Mouse (Mus musculus) kidney, adult 2 months (tissue): Measurements from ENCODE around the gene Timeless. TPM values are rescaled to one million over a fixed set of nuclear protein-coding genes. Genes with fewer than 3 reads are reported as not detected.

Experiments
- DNase-seq: peaks from one replicate; pipeline ENCODE4 v3.0.0; 2021
- H3K27ac ChIP-seq: fragments of 200-500 bp; 2 replicates; pipeline ENCODE4 v1.5.1; 2012; ENCODE audit warnings: low read depth, low read length, control low read depth, inconsistent platforms; ENCODE audit not compliant: insufficient read depth
- H3K27me3 ChIP-seq: fragments of 200-500 bp; replicated peaks from 2 replicates; pipeline ENCODE4 v1.6.1; 2012; ENCODE audit warnings: mild to moderate bottlenecking, moderate library complexity, low read length, inconsistent platforms; ENCODE audit not compliant: control insufficient read depth, insufficient read depth
- H3K36me3 ChIP-seq: fragments of 200-500 bp; 2 replicates; pipeline ENCODE4 v1.6.1; 2012; ENCODE audit warnings: mild to moderate bottlenecking, moderate library complexity, low read length, inconsistent platforms; ENCODE audit not compliant: control insufficient read depth, insufficient read depth
- H3K4me1 ChIP-seq: fragments of 200-500 bp; 2 replicates; pipeline ENCODE4 v1.6.1; 2011; ENCODE audit warnings: low read length; ENCODE audit not compliant: control insufficient read depth, insufficient read depth
- H3K4me3 ChIP-seq: fragments of 200-500 bp; 2 replicates; pipeline ENCODE4 v1.5.1; 2011; ENCODE audit warnings: mild to moderate bottlenecking, low read depth, low read length, control low read depth; ENCODE audit not compliant: insufficient read depth
- CTCF ChIP-seq: fragments of 200-500 bp; conservative IDR thresholded peaks from 2 replicates; pipeline ENCODE4 v1.5.1; 2011; ENCODE audit warnings: low read depth, mild to moderate bottlenecking, control low read depth, low read length, moderate library complexity, mixed read lengths; ENCODE audit not compliant: insufficient read depth, insufficient read length
- POLR2A ChIP-seq: fragments of 200-500 bp; IDR thresholded peaks from one replicate; pipeline ENCODE4 v1.6.1; 2011; ENCODE audit warnings: low read depth, low read length, control low read depth
- WGBS: fragments of 180-500 bp; shearing (Covaris S2); methylation state at CpG from one replicate; pipeline ENCODE4 v1.1.7; 2018; 5-methylcytosine and 5-hydroxymethylcytosine counted together
- polyA plus RNA-seq: library from polyadenylated mRNA; depleted of rRNA; stranded (reverse); fragments of >200 nt; gene quantifications from 2 replicates; pipeline ENCODE4 v1.2.3, GENCODE M21; 2012

The Timeless gene
- polyA plus RNA-seq, 1 experiment, result 3.8 TPM

DNA sequence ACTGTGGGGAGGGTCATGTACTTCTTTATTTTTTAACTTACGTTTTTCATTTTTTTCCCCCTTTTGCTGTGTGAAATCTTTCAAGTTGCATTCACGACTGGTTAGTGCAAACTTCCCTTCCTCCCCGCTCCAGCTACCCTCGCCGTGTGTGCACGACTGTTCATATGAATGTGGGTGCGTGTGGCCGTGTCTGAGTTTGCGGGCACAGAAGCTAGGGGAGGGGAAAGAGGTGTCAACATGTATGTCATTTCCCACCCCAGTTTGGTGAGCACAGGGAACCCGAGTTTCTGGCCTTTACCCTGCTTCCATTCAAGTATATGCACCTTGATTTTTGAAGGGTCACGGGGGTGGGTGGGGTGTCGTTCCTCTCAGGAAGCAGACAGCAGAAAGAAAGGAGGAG, 1.3 kb upstream of the Timeless start:
- 81% methylated on average over 12 of the region's 12 CpGs for WGBS
- Histone ChIP-seq H3K36me3 (no peaks in the 10 kb centered on the region), H3K27me3 (no peaks in the 10 kb centered on the region), H3K4me3 (no peak overlapping the region), H3K27ac (no peak overlapping the region), H3K4me1 (no peaks in the 10 kb centered on the region)
- TF ChIP-seq CTCF (no peak), POLR2A (no peak)
- no peak for DNase-seq

DNA sequence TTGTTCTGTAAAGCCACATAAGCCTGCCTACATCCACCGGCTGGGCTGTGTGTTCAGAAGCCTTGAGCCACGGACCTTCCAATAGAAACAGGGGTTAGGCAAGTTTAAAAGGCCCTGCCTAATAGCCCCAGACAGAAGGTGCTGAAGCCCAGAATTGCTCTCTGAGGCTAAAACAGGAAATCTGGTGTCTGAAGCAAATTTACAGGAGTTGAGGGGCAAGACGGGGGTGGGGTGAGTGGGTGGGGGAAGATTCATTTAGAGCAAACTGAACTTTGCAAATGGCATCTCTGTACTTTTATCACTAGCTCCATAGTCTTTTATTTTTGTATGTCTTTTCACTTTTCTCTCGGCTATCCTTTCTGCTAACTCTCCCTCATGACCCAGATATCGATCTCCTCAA, 719 bp upstream of the Timeless start:
- H3K4me3 ChIP-seq, result no peak overlapping the region
- TF ChIP-seq POLR2A (no peak), CTCF (no peak)
- H3K27ac ChIP-seq, result no peak overlapping the region
- no peaks in the 10 kb centered on the region for H3K4me1 ChIP-seq
- no peaks in the 10 kb centered on the region for H3K36me3 ChIP-seq
- WGBS, result 9% methylated on average over 5 of the region's 5 CpGs
- H3K27me3 ChIP-seq, result no peaks in the 10 kb centered on the region
- DNase-seq, result no peak

DNA sequence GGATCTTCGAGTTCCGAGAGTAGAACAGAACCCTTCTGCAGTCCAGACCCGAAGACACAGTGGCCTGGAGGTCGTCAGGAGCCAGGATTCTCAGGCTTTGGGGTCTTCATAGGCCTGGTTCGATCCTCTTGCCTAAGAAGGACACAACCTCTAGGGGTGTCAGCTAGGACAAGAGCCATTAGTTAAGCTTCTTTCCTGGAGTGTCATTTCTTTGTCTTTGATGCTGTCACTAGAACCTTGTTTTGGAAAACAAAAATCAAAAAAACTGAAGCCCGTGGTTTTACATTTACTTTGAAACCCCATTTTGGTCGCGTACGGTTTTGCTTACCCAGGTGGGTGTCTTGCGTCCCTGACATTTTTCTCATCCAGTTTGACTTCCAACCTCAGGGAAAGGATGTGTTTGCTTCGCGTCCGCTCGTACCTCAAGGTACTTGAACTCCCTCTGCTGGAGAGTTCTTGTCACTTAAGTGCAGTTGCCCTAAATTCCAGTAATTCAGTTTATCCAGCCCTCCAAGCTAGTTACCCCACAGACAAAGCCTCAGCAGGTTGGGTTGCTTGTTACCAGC, 638 bp downstream of the Timeless start:
- H3K4me1 ChIP-seq, result no peaks in the 10 kb centered on the region
- DNase-seq, result peak; percentile 86
- H3K27me3 ChIP-seq, result no peaks in the 10 kb centered on the region
- TF ChIP-seq POLR2A (no peak), CTCF (peak; percentile 90)
- no peaks in the 10 kb centered on the region for H3K36me3 ChIP-seq
- WGBS, result 0% methylated on average over 14 of the region's 14 CpGs
- H3K27ac ChIP-seq, result peak overlapping the region; percentile 91
- peak overlapping the region; percentile 98 for H3K4me3 ChIP-seq

DNA sequence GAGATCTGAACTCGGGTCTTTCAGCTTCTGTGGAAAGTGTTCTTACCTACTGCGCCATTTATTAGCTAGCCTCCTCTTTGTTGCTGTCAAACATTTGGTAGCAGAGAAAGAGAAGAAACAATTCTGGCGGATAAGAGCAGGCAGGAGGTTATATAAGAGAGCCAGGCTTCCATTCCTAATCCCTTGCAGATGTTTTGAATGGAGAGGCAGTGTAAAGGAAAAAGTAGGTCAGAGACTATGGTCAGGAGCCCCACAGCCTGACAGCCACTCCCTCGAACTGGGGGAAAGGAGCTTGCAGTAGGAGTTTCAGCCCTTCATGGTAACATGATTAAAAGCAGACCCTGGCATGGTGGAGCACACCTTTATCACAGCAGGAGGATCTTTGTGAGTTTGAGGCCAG, 4.5 kb downstream of the Timeless start:
- Histone ChIP-seq H3K36me3 (no peaks in the 10 kb centered on the region), H3K4me1 (no peaks in the 10 kb centered on the region), H3K27ac (no peak overlapping the region), H3K4me3 (no peak overlapping the region), H3K27me3 (no peaks in the 10 kb centered on the region)
- TF ChIP-seq POLR2A (no peak), CTCF (no peak)
- DNase-seq, result no peak
- WGBS, result 75% methylated on average over 4 of the region's 4 CpGs

DNA sequence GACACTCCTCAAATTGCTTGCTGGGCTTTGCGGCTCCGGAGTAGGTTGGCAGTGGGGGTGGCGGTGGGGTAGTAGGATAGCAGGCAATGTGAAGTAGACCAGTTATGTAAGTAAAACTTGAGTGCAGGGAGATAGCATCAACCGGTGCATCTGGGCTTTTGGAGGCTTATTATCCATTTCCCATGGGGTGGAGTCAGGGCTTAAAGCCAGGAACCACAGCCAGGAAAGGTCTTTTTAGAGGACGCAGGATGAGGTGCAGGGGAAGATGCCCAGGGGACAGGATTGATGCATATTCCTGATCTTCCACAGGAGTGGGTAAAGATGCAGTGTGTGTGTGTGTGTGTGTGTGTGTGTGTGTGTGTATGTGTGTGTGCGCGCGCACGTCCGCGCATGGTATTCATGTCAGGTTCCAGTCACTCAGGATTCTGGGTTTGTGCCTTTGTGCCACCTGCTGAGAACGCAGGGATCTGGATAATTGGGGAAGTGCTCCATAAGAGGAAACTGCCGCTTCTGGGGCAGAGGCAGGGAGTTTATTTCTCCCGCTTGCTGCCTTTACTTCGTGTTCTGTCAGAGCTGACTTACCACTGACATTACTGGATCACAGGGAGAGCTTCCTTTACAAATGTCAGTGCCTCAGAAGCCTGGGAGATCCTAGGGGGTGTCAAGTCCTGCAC, 6.1 kb downstream of the Timeless start:
- Histone ChIP-seq H3K36me3 (no peaks in the 10 kb centered on the region), H3K4me1 (no peaks in the 10 kb centered on the region), H3K27me3 (no peaks in the 10 kb centered on the region), H3K27ac (no peak overlapping the region), H3K4me3 (no peak overlapping the region)
- 70% methylated on average over 15 of the region's 15 CpGs for WGBS
- TF ChIP-seq CTCF, result no peak
- no peak for TF ChIP-seq POLR2A
- peak; percentile 45 for DNase-seq

DNA sequence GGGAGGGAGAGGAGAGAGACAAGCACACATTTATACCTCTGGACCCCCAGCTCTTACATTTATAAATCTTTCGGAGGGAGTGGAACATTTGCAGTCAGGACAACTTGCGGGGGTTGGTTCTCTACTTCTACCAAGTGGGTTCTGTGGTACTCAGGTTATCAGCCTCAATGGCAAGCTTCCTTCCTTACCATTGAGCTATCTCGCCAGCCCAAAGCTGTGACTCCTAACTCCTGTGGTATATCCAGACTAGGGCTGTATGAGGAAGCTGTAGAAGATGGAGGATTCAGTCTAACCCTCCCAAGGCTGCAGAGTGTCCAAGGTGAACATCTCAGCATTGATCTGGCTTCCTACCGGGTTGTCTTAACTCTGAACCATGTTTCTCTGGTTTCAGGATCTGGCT, 7.3 kb downstream of the Timeless start:
- DNase-seq, result no peak
- Histone ChIP-seq H3K4me1 (no peaks in the 10 kb centered on the region), H3K4me3 (no peak overlapping the region), H3K27me3 (no peaks in the 10 kb centered on the region), H3K36me3 (no peaks in the 10 kb centered on the region), H3K27ac (no peak overlapping the region)
- WGBS, result 98% methylated on average over 4 of the region's 4 CpGs
- no peak for TF ChIP-seq CTCF
- TF ChIP-seq POLR2A, result no peak

DNA sequence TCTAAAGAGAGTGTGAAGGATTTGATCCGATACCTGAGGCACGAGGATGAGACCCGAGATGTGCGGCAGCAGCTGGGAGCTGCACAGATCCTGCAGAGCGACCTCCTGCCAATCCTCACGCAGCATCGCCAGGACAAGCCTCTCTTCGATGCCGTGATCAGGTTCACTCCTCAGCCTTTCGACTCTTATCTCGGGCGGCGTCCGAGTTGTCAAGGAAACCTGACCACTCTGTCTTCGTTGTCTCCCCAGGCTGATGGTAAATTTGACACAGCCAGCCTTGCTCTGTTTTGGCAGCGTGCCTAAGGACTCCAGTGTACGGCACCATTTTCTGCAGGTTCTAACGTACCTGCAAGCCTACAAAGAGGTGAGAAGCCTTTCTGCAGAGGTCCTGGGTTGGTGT, 8.3 kb downstream of the Timeless start:
- no peaks in the 10 kb centered on the region for H3K4me1 ChIP-seq
- H3K27me3 ChIP-seq, result no peaks in the 10 kb centered on the region
- H3K27ac ChIP-seq, result no peak overlapping the region
- DNase-seq, result no peak
- 93% methylated on average over 18 of the region's 18 CpGs for WGBS
- H3K36me3 ChIP-seq, result no peaks in the 10 kb centered on the region
- no peak overlapping the region for H3K4me3 ChIP-seq
- no peak for TF ChIP-seq POLR2A
- no peak for TF ChIP-seq CTCF

DNA sequence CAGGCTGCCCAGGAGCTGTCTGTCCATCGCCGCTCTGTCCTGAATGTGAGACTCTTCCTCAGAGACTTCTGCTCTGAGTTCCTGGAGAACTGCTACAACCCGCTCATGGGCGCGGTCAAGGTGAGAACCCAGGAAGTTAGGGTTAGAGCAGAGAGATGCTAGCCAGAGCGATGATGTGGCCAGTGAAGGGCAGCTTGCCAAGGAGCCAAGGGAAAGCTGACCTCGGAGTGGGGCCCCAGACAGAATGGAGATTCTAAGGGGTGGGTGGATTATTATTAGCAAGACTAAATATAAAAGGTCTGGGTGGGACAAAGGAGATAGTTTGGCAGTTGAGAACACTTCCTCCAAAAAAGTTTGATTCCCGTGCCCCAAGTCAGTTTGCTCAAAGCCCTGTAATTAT, 11.4 kb downstream of the Timeless start:
- H3K27me3 ChIP-seq, result no peaks in the 10 kb centered on the region
- H3K4me3 ChIP-seq, result no peak overlapping the region
- no peak for TF ChIP-seq POLR2A
- TF ChIP-seq CTCF, result no peak
- peak; percentile 14 for DNase-seq
- H3K4me1 ChIP-seq, result no peaks in the 10 kb centered on the region
- no peak overlapping the region for H3K27ac ChIP-seq
- whole genome bisulfite sequencing, result 85% methylated on average over 8 of the region's 8 CpGs
- no peaks in the 10 kb centered on the region for H3K36me3 ChIP-seq
